Mouse (Mus musculus) liver, postnatal 0 days (tissue): ENCODE data around the gene Prm2. TPM values are rescaled to one million over a fixed set of nuclear protein-coding genes. Genes with fewer than 3 reads are reported as not detected.

Experiments
- ATAC-seq: fragments of 200-750 bp; cut with Nextera tagmentation; 2 replicates; pipeline ENCODE4 v1.8.0; 2017; ENCODE audit warnings: mild to moderate bottlenecking, moderate library complexity
- DNase-seq: peaks from one replicate; pipeline ENCODE4 v3.0.0-alpha.2; 2016
- H3K27ac ChIP-seq: fragments of 300-500 bp; sonication (generic); 2 replicates; pipeline ENCODE4 v1.5.1; 2014; ENCODE audit warnings: antibody characterized with exemption, moderate library complexity, mild to moderate bottlenecking, low read depth
- H3K27me3 ChIP-seq: fragments of 300-500 bp; sonication (generic); 2 replicates; pipeline ENCODE4 v1.6.1; 2014; ENCODE audit warnings: low read length, control low read depth, mixed read lengths; ENCODE audit not compliant: insufficient read depth
- H3K36me3 ChIP-seq: fragments of 300-500 bp; sonication (generic); replicated peaks from 2 replicates; pipeline ENCODE4 v1.6.1; 2014; ENCODE audit warnings: mild to moderate bottlenecking, control low read depth, low read length, moderate library complexity, mixed read lengths; ENCODE audit not compliant: insufficient read depth
- H3K4me1 ChIP-seq: fragments of 300-500 bp; sonication (generic); 2 replicates; pipeline ENCODE4 v1.6.1; 2014; ENCODE audit warnings: antibody characterized with exemption, mild to moderate bottlenecking, control low read depth; ENCODE audit not compliant: insufficient read depth
- H3K4me2 ChIP-seq: fragments of 300-500 bp; sonication (generic); 2 replicates; pipeline ENCODE4 v1.6.1; 2014; ENCODE audit warnings: low read depth, mild to moderate bottlenecking, low read length, moderate library complexity, mixed read lengths
- H3K4me3 ChIP-seq: fragments of 300-500 bp; sonication (generic); 2 replicates; pipeline ENCODE4 v1.5.1; 2014; ENCODE audit warnings: low read depth, low read length
- H3K9ac ChIP-seq: fragments of 300-500 bp; sonication (generic); replicated peaks from 2 replicates; pipeline ENCODE4 v1.6.1; 2014; ENCODE audit warnings: mild to moderate bottlenecking, moderate library complexity
- H3K9me3 ChIP-seq: fragments of 300-500 bp; sonication (generic); 2 replicates; pipeline ENCODE4 v1.6.1; 2016; ENCODE audit warnings: mild to moderate bottlenecking, control low read depth, low read length, mixed read lengths
- CTCF ChIP-seq: sonication (generic); IDR thresholded peaks from 2 replicates; pipeline ENCODE4 v1.5.1; 2016; ENCODE audit warnings: antibody characterized with exemption, low read depth
- EP300 ChIP-seq: IDR thresholded peaks from 2 replicates; pipeline ENCODE4 v1.6.1; 2016; ENCODE audit warnings: antibody characterized with exemption, low read depth, mild to moderate bottlenecking
- WGBS: fragments of 180-500 bp; shearing (Covaris S2); extraction: QIAGEN DNeasy Blood & Tissue Kit; methylation state at CpG from one replicate; pipeline ENCODE4 v1.1.7; 2014; ENCODE audit not compliant: insufficient replicate concordance; 5-methylcytosine and 5-hydroxymethylcytosine counted together
- polyA plus RNA-seq: library from polyadenylated mRNA; unstranded; fragments of >200 nt; fragmentation: Nextera tagmentation; extraction: Ambion mirVana; gene quantifications from 2 replicates; pipeline ENCODE4 v1.2.1, GENCODE M21; 2015

The Prm2 gene
- polyA plus RNA-seq, 1 experiment from 2014 or later, result not detected

- H3K4me3 ChIP-seq, result 0 out of 2 replicates have a peak overlapping the region, but pooled peaks have one; percentile 96
- H3K9me3 ChIP-seq, result no peaks in the 10 kb centered on the region
- H3K27ac ChIP-seq, result no peak overlapping the region
- ATAC-seq, result no peak
- H3K9ac ChIP-seq, result no peak overlapping the region
- peaks cover 8% of the 10 kb centered on the region; the same call in 1 of the 2 replicates for H3K27me3 ChIP-seq
- H3K36me3 ChIP-seq, result no peaks in the 10 kb centered on the region; the same call in 1 of the 2 replicates
- H3K4me2 ChIP-seq, result peak overlapping the region; percentile 84
- 57% methylated on average over 6 of the region's 6 CpGs for WGBS
- peaks cover 34% of the 10 kb centered on the region for H3K4me1 ChIP-seq
- DNase-seq, result no peak
- no peak for TF ChIP-seq EP300
- no peak for TF ChIP-seq CTCF
These were observed 13.4 kb downstream of the Prm2 start for GRCm38 (mm10) chr16:10782377-10783151.

DNA sequence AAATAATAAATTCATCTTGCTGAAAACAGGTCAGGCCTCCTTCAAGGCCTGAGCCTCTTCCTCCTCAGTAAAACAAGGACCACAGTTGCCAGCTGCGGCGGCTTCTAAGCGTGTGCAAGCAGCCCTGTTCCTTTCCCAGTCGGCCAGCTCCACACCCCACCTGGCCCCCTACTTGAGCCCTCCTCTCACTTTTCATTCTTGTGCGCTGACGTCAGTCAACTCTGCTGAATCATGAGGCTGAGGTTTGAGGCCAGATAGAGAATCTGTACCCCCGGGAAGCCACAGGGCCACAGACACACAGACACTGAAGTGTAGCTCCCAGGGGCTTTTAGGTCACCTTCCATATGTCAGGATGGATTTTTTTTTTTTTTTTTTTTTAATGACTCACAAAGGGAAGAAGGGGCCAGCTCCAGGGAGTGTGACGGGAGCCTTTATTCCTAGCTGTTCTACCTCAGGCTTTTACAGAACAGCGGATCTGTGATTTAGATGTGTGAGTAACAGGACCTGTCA lies 14.0 kb downstream of the Prm2 start:
- DNase-seq (no peak), ATAC-seq (no peak)
- peaks cover 8% of the 10 kb centered on the region; the same call in 1 of the 2 replicates for H3K27me3 ChIP-seq
- TF ChIP-seq CTCF (no peak), EP300 (no peak)
- no peak overlapping the region for H3K9ac ChIP-seq
- no peak overlapping the region for H3K27ac ChIP-seq
- H3K9me3 ChIP-seq, result no peaks in the 10 kb centered on the region
- WGBS, result 71% methylated on average over 9 of the region's 9 CpGs
- no peaks in the 10 kb centered on the region; the same call in 1 of the 2 replicates for H3K36me3 ChIP-seq
- H3K4me2 ChIP-seq, result no peak overlapping the region
- H3K4me3 ChIP-seq, result no peak overlapping the region
- H3K4me1 ChIP-seq, result peaks cover 30% of the 10 kb centered on the region

DNA sequence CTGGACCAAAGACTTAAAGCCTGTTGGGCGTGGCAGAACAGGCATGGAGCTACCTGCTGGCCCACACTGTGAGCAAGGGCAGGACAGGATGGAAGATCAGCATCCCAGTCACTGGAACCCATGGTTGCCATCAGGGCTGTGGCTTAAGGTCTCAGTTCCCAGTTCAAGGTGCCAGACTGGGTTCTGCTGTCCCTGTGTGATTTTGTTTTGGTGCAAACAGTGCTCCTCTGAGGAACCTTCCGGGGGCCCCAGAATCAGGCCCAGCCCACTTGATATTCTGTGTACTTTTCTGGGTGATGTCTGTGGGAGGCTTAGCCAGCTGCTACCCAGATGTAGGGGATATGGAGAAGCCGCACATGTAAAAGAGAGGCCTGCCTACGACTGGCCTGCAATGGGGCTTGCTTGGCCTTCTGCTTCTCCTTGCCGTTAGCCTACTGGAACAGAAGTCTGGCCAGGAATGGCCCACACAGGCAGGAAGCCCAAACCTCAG lies 15.3 kb downstream of the Prm2 start:
- Histone ChIP-seq H3K9ac (no peak overlapping the region), H3K27ac (no peak overlapping the region), H3K4me2 (no peak overlapping the region), H3K36me3 (no peaks in the 10 kb centered on the region; the same call in 1 of the 2 replicates), H3K4me1 (peaks cover 30% of the 10 kb centered on the region), H3K4me3 (no peak overlapping the region), H3K9me3 (no peaks in the 10 kb centered on the region), H3K27me3 (peaks cover 8% of the 10 kb centered on the region; the same call in 1 of the 2 replicates)
- ATAC-seq, result no peak
- TF ChIP-seq CTCF (no peak), EP300 (no peak)
- no peak for DNase-seq
- 76% methylated on average over 5 of the region's 5 CpGs for WGBS

DNA sequence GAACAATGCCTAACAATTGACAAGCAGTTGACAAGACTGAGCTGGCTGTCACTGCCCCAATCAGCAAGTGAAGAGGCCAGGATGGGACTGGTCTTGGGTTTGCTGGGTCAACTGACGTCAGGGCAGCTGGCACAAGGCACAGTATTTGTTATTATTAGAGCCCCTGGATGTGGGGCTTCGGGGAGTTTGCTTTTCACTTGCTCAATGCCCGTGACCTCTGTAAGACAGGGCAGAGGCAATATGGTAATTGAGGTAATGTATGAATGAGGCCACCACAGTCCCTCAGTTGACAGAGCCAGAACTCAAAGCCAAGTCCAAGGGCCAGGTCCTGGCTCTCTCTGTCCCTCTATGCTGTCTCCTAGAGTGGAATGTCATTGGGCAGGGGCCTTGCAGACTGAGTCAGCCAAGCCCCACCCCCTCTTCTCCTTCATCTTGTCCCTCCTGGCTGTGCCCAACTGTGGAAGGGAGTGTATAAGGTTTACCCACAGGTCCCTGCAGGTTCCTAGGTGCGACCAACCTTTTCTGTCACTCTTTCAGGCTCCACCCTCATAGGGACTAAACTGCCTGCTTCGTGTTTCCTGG lies 18.3 kb downstream of the Prm2 start:
- WGBS, result 62% methylated on average over 5 of the region's 5 CpGs
- DNase-seq (peak; percentile 52), ATAC-seq (peak; percentile 91)
- Histone ChIP-seq H3K27me3 (no peaks in the 10 kb centered on the region), H3K9me3 (no peaks in the 10 kb centered on the region), H3K4me2 (no peak overlapping the region), H3K4me1 (peaks cover 16% of the 10 kb centered on the region), H3K36me3 (no peaks in the 10 kb centered on the region; the same call in 1 of the 2 replicates), H3K27ac (peak overlapping the region; percentile 44; the same call in 1 of the 2 replicates), H3K4me3 (no peak overlapping the region), H3K9ac (no peak overlapping the region)
- TF ChIP-seq CTCF, result no peak

DNA sequence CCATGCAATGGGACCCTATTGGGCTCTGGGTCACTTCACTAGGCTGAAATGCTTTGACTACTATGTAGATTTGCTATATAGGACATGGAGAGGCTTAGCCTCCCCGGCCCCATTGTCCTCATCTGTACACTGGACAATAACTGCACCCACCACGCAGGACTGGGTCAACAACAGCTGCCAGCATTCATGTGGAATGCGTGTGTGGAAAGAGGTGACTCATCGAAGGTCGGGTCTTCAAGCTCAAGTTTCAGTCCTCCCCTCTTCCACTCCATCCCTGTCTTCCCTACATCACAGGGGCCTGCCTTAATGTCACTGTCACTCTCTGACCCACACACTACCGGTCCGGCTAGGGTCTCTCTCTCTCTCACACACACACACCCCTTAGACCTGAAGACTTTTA lies 19.6 kb downstream of the Prm2 start:
- 50% methylated on average over 7 of the region's 7 CpGs for WGBS
- Histone ChIP-seq H3K9me3 (no peaks in the 10 kb centered on the region), H3K4me1 (peaks cover 23% of the 10 kb centered on the region), H3K4me2 (no peak overlapping the region), H3K27ac (no peak overlapping the region), H3K27me3 (no peaks in the 10 kb centered on the region), H3K9ac (no peak overlapping the region), H3K36me3 (no peaks in the 10 kb centered on the region), H3K4me3 (no peak overlapping the region)
- DNase-seq, result no peak
- ATAC-seq, result no peak
- TF ChIP-seq CTCF (no peak), EP300 (no peak)

DNA sequence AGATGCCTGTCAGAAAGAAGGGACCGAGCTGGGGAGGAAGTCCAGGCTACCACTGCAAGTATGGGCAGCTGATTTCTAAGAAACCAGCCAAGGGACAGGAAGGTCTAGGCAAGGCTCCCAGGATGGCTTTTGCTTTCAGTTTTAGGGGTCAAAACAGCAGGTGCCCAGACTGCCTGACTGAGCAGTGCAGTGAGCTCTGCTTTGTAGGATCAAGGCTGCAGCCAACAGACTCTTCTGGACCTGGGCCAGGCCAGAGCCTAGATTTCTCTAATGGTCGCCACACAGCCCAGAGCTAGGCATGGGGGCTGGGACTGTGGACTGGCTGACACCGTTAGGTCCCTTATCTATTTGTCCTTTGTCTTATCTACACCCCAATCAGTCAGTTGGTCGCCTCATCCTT lies 21.2 kb downstream of the Prm2 start:
- TF ChIP-seq EP300 (no peak), CTCF (no peak)
- WGBS, result 21% methylated on average over 4 of the region's 4 CpGs
- H3K9me3 ChIP-seq, result no peaks in the 10 kb centered on the region
- H3K4me2 ChIP-seq, result no peak overlapping the region
- H3K27ac ChIP-seq, result no peak overlapping the region
- no peaks in the 10 kb centered on the region for H3K36me3 ChIP-seq
- H3K9ac ChIP-seq, result no peak overlapping the region
- peaks cover 36% of the 10 kb centered on the region for H3K4me1 ChIP-seq
- H3K27me3 ChIP-seq, result no peaks in the 10 kb centered on the region
- DNase-seq (no peak), ATAC-seq (no peak)
- no peak overlapping the region for H3K4me3 ChIP-seq
